Comparison of ENCODE assay signal across 11 mouse cellular contexts in the genomic region with DNA sequence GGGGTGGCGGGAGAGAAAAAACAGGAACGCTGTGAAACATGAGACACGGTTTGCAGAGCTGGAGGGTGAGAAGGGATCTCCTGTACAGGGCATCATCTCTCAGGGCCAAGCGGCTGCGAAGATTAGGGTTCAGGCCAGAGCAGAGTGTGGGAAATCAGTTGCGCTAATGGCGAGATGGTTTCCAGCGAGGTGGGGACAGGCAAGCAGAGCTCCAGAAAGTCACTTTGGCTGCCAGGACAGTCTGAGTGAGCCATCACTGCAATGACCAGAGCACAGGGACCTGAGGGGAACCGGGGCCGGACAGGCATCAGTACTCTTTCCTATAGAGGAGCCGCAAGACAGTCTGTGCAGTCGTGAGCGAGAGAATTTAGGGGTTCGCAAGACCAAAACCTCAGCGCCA. TPM values are rescaled to one million over a fixed set of nuclear protein-coding genes. Genes with fewer than 3 reads are reported as not detected.
A peak's percentile ranks its signal among the peaks of the same experiment; 100 is the strongest.
DNase-seq lines count a peak whose midpoint lies in the region; ATAC-seq and TF ChIP-seq lines count a peak whose summit lies in the region.
"Had no signal": no experiment of that assay in that cellular context is flagged by ENCODE, and none has a peak within 500 bp of the region (broad histone marks: within the 10 kb centered on the region; RNA-seq: fewer than 3 reads in every experiment).

No protein-coding gene starts in this region.

- no peak overlapping the region for H3K27ac ChIP-seq in kidney, adult 2 months (ENCODE audit: insufficient read depth, low read depth, low read length)
- no peak overlapping the region for H3K27ac ChIP-seq in testis, adult 2 months (ENCODE audit: control insufficient read depth, insufficient read depth, low read depth, low read length)
- H3K27ac ChIP-seq: heart, embryonic 10.5 days had no signal

- no peak for TF ChIP-seq POLR2A in kidney, adult 2 months (IDR thresholded peaks at IDR 0.05; ENCODE audit: low read depth, low read length)
- no peak for TF ChIP-seq POLR2A in testis, adult 2 months (IDR thresholded peaks at IDR 0.05; ENCODE audit: control insufficient read depth, low read depth, low read length)

- DNase-seq in adrenal gland, postnatal 14 days: peak; percentile 10
- DNase-seq in adrenal gland, adult (ENCODE audit: inconsistent age in 2 of 2, low spot score in 1 of 2): no peak
- peak; percentile 15 for DNase-seq in kidney, adult 2 months
- no peak for DNase-seq in kidney, postnatal 14 days
- DNase-seq in testis, postnatal 10 days (ENCODE audit: low spot score): no peak
- DNase-seq in yolk sac, embryonic 10.5 days (ENCODE audit: low spot score): peak; percentile 10

- no peak for ATAC-seq in erythroblast, adult 5-6 weeks (replicated peaks; ENCODE audit: low FRiP score, poor library complexity, severe bottlenecking)

- peaks cover 13% of the 10 kb centered on the region for H3K27me3 ChIP-seq in kidney, adult 2 months (replicated peaks; ENCODE audit: control insufficient read depth, insufficient read depth, low read length)
- peaks cover 14% of the 10 kb centered on the region for H3K27me3 ChIP-seq in testis, adult 2 months (ENCODE audit: control insufficient read depth, insufficient read depth, low read length)

- H3K36me3 ChIP-seq in kidney, adult 2 months (ENCODE audit: control insufficient read depth, insufficient read depth, low read length): no peaks in the 10 kb centered on the region
- H3K36me3 ChIP-seq in testis, adult 2 months (ENCODE audit: control insufficient read depth, insufficient read depth, low read length): no peaks in the 10 kb centered on the region
- H3K36me3 ChIP-seq: heart, embryonic 10.5 days had no signal

- TF ChIP-seq CTCF in kidney, adult 2 months (conservative IDR thresholded peaks at IDR 0.05; ENCODE audit: insufficient read depth, insufficient read length, low read depth, low read length): no peak
- no peak for TF ChIP-seq CTCF in testis, adult 2 months (IDR thresholded peaks at IDR 0.05; ENCODE audit: control insufficient read depth, insufficient read depth, insufficient replicate concordance, low read depth, low read length)

- 7% methylated on average over 15 of the region's 15 CpGs for WGBS in kidney, adult 2 months

- H3K4me1 ChIP-seq in kidney, adult 2 months (ENCODE audit: control insufficient read depth, insufficient read depth, low read length): no peaks in the 10 kb centered on the region
- H3K4me1 ChIP-seq in testis, adult 2 months (ENCODE audit: control insufficient read depth, insufficient read depth, low read length): peaks cover 7% of the 10 kb centered on the region

- H3K4me3 ChIP-seq in kidney, adult 2 months (ENCODE audit: insufficient read depth, low read depth, low read length): no peak overlapping the region
- H3K4me3 ChIP-seq in testis, adult 2 months (ENCODE audit: control insufficient read depth, low read depth, low read length): peak overlapping the region; percentile 2; the same call in 1 of the 2 replicates

RNA-seq across cellular contexts. Expression of gene Phox2b, which starts 3.9 kb away (rescaled TPM):
- total RNA-seq in adrenal gland, postnatal 14 days (2021): 15.9 and 17.3 TPM in 2 replicates
- 0.12 and 0.31 TPM in 2 replicates for polyA plus RNA-seq in kidney, adult 2 months (2012; rRNA removed)
- polyA plus RNA-seq in testis, adult 2 months (2012; rRNA removed): not detected in 2 replicates
- total RNA-seq in erythroblast, adult 5-6 weeks (2015; ENCODE audit: low replicate concordance): not detected in 2 replicates
- not detected in 2 replicates for total RNA-seq in erythroblast, adult 5-6 weeks (2017; ENCODE audit: low replicate concordance)
- total RNA-seq: layer of hippocampus, postnatal 14 days; liver, adult 2 months had no signal
- polyA plus RNA-seq: liver, adult 2 months had no signal

Comparison
In these comparisons a context has a peak if more than half of its experiments do, and no peak if none do; other contexts are left out.
1. DNase-seq: peak in adrenal gland, postnatal 14 days (single experiment), kidney, adult 2 months (single experiment) and yolk sac, embryonic 10.5 days (single experiment); none in adrenal gland, adult (0 of 2), kidney, postnatal 14 days (single experiment) and testis, postnatal 10 days (single experiment).
2. RNA of gene Phox2b, which starts 3.9 kb away (total RNA-seq): 15.9 to 17.3 TPM in adrenal gland, postnatal 14 days; not detected in erythroblast, adult 5-6 weeks; every median in the first group is over 10 times any median in the second.